Mouse (Mus musculus) lung, adult 2 months (tissue): ENCODE measurements around the gene Rpn1.

ENCODE experiments used
- CTCF ChIP-seq: fragments of 200-500 bp; IDR thresholded peaks from 2 replicates; pipeline ENCODE4 v1.5.1; 2011; ENCODE audit warnings: mild to moderate bottlenecking, low read length, control low read depth; ENCODE audit not compliant: insufficient read depth
- POLR2A ChIP-seq: fragments of 200-500 bp; IDR thresholded peaks from 2 replicates; pipeline ENCODE4 v1.6.1; 2011; ENCODE audit warnings: low read depth, mild to moderate bottlenecking, control low read depth, low read length, borderline replicate concordance; ENCODE audit errors: extremely low read depth

GRCm38 (mm10) chr6:88095377-88095776 is 11.1 kb downstream of the Rpn1 start:
- TF ChIP-seq CTCF (no peak), POLR2A (no peak)
